Mouse (Mus musculus): ENCODE results near the gene Map2k3.

The Map2k3 gene

GRCm38 (mm10) chr11:60962709-60963108, 30.9 kb downstream of the Map2k3 start:
- no peak for DNase-seq

DNA sequence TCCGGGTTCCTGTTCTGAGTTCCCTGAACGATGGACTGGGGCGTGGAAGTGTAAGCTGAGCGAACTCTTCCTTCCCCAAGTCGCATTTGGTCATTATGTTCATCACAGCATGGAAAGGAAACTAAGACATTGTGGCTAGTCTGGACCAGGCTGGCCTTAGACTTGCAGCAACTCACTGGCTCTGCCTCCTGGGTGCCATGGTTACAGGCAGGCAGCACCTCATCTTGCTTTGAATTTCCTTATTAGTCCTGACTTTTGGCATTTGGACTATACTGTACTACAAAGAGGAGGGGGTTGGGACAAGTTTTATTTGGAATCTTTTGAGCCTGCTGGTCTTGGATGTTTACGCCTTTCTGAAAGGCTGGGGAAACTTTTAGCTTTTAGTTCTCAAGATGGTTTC, 35.1 kb downstream of the Map2k3 start:
- no peak for DNase-seq

- DNase-seq: no peak
Observed at GRCm38 (mm10) chr11:60975097-60975496, 43.3 kb downstream of the Map2k3 start.

GRCm38 (mm10) chr11:60976234-60976633, 44.4 kb downstream of the Map2k3 start:
- DNase-seq: no peak

DNA sequence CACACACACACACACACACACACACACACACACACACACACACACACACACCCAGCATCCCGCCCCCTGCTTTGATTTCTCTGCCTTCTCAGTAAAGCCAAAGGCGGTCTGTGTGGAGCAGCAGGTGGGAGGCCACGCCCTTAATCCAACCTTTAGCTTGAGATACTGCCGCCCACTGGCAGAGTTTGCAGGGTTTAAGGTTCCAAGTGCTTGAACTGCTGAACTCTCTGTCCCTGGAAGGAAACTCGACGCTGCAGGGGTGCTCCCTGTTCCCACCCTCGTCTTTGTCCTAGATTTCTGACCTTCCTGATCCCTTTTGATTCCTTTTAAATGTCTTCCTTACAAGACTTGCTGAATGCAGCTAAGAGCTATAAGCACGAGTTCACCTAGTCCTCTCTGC, 44.9 kb downstream of the Map2k3 start:
- no peak for DNase-seq

DNA sequence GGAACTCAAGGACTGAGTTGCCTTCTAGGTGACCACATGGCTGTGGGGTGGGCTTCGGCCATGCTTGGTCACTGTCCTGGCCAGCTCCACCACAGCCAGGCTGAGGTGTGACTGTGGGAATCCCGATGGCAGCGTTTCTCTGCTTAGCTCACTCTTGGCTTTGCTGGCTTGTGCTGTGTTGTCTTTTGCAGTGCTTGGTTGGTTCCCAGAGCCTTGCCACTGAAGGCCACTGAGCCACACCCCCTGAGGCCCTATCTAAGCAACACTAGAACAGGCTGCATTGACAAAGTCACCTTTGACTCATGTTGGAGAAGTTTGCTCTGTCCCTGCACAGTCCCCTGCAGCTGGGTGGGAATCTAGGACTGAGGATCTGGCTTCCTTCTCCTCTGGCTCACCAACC, 45.3 kb downstream of the Map2k3 start:
- DNase-seq: no peak

DNA sequence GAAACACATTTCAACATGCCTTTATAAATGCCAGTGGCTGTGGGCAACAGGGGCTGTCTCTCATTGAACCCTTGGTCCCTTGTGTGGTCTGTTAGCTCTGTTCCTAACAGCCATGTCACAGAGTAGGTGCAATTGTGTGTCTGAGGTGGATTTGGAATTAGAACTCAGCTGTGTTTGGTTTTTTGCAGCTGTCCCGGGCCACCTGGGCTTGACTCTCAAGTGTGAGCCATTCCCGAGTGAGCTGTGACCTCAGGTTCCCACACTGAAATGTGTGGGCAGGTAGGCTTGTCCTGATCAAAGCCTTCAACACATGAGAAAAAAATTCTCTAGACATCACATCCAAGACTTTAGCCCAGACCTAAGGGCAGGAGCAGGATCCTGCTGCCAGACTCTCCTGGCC, 46.8 kb downstream of the Map2k3 start:
- no peak for DNase-seq

DNA sequence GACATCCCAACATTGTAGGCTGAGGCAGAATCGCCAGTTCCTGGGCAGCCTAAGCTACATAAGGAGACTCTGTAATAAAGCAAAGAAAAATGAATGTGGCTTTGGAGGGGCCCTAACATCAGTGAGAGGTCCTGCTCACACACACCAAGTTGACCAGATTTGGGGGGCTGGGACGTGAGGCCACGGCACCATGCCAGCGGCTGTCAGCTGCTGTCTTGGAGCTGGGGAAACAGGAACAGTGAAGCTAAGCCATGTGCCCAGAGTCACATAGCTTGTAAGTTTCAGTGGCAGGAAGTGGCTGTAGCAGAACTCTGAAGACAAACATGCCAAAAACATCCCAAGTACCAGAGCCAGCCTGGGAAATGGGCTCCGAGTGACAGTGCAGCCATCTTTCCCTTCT, 48.0 kb downstream of the Map2k3 start:
- DNase-seq: no peak

GRCm38 (mm10) chr11:60981693-60982486, 50.1 kb downstream of the Map2k3 start:
- no peak for DNase-seq

GRCm38 (mm10) chr11:60984912-60985558, 53.2 kb downstream of the Map2k3 start:
- DNase-seq: peak; percentile 89

- no peak for DNase-seq
Observed at GRCm38 (mm10) chr11:60990428-60990827, 58.6 kb downstream of the Map2k3 start.

All from cerebellum, adult 11 months (tissue).